Mouse (Mus musculus): Measurements from ENCODE around the gene Cd300a.

Cd300a gene

DNA sequence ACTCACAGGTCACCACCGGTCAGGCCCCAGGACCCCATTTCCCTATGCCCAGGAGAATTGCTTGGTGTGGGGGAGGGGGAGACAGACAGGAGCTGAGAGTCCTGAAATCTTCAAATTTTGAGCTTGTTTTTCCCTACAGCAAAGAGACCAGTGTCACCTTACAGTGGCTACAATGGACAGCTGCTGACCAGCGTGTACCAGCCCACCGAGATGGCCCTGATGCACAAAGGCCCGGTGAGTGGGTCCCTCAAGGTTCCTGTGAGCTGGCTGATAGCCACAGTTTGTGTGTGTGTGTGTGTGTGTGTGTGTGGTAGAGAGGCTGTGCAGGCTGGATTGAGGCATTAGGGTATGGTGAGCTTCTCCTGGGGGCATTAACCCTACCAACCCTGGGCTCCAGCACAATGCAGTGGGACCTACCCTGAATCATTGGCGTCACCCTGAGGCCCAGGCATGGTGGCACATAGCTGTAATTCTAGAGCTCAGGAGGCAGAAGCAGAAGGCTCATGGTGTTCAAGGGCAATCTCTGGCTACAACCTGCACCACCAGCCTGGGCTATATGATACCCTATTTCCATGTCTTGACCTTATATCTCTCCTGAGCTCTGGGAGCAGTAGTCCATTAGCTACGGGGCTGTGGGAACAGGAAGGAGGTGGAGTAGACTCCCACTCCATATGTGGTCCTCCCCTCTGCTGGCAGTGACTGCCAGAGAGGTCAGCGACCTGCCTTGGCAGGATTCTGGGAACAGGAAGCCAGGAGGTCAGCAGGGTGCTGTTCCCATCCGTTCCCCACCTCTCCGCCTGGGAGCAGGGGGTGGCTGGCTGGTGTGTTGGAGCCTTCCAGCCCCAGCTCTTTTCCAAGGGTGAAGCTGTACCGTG, 23.1 kb upstream of the Cd300a start:
- no peak for DNase-seq (ENCODE audit: low spot score)

DNA sequence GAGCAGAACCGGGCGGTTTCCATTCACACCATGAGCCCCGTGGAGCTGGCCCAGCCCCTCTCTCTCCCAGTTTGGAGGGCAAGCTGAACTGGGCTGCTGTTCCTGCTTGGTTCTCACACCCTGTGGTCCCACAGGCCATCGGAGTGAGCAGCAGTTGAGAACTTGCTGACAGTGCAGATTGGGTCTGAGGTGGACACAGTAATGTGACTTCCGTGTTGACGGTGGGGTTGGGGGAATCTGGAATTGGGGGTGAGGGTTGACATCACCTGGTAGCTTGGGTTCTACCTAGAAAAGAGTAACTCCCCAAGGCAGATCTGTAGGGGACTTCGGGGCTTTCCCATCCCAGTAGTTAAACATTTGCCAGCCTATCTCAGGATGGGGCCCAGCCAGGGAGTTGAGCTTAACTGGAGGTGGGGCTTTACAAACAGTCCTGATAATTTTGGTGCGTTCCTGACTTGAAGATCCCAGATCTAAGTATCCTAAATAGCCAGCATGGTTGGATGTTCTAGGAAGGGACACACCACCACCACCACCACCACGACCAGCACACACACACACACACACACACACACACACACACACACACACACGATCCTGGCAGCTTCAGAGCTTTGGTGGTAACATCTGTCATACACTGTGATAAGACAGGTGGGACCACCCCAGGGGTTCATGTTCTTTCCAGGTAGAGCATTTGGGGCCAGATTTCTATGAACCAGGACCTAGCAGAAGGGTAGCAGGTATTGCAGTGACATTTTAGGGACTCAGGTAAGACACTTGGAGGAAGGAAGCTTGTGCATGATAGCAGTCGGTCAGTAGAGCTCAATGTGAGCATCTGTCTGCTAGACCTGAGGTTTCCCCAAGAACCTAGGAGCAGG, 22.2 kb upstream of the Cd300a start:
- no peak for DNase-seq (ENCODE audit: low spot score)

DNA sequence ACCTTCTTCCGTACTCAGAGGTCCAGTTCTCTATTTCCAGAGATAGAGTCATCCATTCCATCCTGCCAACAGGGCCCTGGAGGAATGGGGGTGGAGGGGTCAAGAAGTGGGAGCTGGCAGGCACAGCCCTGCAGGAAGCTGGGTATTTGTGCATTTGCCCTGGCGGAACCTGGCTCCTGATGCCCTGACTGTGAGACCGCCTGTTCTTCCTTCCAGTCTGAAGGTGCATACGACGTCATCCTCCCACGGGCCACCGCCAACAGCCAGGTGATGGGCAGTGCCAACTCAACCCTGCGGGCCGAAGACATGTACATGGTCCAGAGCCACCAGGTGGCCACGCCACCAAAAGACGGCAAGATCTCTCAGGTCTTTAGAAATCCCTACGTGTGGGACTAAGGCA, 21.6 kb upstream of the Cd300a start:
- no peak for DNase-seq (ENCODE audit: low spot score)

DNA sequence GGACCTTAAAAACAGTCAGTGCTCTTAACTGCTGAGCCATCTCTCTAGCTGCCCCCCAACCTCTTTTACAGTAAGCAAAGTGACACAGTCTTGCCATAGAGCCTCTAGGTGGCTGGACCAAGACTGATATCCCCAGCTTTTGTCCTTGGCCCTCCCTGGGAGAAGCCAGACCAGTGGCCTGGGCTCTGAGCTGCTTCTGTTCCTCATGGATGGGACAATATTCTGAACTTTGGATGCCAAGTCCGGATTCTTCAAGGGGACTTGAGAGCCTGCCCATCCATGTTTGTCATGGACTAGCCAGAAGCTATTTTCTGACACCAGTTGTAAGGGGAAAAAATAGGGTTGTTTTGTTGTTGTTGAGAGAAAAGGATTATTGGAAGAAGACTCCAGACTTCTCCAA, 20.1 kb upstream of the Cd300a start:
- no peak for DNase-seq (ENCODE audit: low spot score)

DNA sequence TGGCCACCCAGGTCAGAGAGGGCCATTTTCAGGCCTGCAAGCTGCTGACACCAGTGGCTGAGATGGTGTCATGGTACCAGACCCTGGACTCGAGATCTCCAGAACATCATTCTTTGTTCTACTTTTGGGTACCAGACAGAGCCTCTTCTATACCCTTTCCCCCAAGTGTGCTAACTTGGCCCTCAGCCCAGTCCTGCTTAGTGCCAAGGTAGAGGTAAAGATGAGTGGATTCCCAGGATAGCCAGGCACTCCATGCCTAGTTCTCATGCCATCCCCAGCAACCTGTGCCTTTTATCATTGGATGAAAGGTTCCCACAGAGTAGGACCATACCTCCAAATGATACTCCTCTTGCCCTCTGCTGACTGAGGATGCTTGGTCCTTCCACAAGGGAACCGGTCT, 18.3 kb upstream of the Cd300a start:
- DNase-seq (ENCODE audit: low spot score), result no peak

DNA sequence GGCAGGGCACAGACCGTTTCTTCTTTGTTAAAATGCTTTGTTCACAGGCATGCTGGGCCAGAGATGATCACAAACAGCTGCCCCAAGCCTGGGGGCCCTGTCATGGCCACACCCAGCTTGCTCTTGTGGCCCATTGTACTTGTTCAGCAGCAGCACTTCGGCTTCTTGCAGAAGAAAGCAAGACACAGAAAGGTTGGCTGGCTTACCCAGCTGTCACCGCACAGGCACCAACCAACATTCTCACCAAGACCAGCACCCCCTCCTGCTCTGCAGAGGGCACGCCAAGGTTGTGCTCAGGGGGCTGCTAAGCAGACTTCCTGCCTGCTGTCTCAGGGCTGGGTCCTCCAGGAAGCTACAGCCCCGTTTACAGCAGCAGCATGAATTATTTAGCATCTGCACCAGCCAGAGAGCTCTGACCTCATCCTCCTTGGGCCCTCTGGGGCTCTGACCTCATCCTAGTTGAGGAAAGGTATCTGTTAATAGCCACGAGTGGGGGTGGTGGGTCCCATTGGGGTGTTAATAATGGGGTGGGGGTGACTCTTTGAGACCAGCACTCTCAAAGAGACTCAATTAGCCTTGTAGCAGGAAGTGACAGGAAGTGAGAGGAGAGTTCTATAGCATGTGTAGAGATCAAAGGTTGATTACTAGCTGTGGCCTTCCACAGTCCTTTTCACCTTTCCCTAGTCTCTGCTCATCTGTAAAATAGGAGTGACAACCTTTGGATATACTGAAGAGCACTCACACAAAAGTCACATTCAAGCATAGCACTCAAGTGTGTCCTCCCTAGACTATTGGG, 16.6 kb upstream of the Cd300a start:
- no peak for DNase-seq (ENCODE audit: low spot score)

DNA sequence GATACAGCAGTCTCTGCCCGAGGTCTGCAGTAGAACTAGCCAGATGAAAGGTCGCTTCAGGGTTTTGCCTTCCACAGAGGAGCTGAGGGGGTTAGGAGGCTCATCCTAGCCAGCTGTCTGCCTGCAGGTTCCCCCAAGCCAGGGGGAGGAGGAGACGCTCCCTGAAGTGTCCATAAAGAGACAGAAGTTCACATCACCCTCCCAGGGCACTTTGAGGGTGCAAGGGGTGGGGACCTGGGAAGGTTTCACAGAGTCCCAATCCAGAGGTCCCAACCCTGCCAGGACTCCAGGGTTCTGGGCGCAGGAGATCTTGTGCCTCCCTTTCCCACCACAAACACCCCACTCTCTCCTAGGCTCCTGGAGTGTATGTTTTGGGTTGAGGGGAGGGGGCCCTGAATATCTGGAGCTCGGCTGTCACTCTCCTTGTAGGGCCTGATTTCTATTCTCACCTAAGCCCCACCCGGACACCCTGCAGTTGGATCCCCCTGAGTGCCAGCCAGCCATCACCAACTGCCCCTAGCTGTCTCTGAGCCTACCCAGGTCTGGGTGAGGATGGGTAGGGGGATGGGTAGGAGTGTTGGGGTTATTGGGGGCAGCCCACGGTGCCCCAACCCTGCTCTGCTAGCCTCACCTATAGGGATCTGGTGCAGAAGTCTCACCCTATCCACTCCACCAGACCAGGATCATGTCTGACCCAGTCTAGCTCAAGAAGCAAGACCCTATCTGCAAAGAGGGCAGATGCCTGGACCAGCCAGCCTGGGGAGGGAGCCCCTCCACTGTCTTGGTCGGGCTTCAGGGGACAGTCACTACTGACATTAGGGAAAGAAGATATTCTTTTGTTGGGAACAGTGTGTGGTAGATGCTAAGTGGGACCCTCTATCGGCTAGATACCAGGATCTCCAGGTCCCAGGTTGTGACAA, 15.4 kb upstream of the Cd300a start:
- DNase-seq (ENCODE audit: low spot score), result no peak

DNA sequence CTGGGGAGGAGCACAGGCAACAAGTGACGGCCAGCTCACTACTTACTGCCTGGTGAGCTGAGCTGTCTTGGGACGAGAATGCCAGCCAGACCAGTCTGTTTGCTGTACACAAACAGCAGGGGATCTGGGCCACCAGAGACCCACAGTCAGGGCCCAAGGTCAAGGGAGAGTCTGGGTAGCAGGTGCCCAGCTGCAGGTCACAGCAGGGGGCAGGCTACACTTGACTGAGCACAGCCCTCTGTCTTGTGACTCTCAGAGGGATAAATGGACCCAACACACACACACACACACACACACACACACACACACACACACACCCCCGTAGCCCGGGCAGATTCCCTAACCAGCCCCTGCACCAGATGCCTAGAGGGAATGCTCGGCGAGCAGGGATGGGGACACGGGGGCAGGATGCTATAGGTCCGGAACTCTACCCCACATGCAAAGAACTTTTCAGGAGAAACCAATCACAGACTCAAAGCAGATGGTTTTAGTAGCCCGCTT, 14.5 kb upstream of the Cd300a start:
- DNase-seq (ENCODE audit: low spot score), result no peak

DNA sequence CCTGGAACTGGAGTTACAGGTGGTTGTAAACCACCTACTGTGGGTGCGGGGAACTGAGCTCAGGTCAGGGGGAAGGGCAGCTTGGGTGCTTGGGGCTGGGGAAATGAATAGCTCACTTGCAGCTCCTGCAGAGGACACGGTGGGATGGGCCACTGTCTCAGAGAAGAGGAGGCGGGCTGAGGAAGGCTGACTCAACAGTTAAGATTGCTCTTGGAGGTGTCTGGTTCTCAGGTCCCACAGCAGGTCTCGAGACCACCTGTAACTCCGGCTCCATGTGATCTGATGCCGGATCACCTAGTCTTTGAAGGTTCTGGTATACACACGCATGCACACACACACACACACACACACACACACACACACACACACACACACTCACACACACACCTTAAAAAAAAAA, 13.7 kb upstream of the Cd300a start:
- no peak for DNase-seq (ENCODE audit: low spot score)

DNA sequence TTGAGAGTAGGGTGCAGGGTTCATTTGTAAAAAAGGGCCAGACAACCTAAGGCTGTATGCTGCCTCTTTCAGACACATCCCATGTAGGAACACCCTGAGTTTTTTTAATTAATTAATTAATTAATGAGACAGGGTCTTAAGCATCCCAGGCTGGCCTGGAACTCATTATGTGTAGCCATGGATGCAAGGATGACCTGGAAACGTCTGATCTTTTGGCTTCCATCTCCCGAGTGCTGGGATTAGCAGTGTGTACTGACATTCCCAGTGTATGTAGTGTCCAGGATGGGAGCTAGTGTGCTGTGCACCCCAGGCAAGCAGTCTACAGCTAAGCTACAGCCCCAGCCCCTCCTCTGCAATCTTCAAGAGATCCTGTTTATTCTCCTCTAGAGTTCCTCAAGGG, 13.2 kb upstream of the Cd300a start:
- no peak for DNase-seq (ENCODE audit: low spot score)

DNA sequence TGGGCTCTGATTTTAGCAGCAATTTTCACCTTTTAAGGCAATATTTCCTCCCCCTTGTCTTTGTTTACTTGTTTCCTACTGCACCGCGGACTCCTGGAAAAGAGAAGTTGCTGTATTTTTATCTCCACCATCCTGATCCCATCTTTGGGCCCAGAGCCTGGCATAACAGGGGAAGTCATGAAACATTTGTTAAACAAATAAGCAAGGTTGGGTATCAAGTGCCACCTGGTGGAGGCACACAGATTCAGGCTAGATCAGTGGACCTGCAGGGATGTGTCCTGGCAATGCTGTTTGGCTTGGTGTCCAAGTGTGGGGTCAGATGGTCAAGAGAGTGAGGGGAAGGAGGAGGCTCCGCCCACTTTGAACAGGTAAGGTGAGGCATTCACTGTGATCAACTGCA, 12.7 kb upstream of the Cd300a start:
- DNase-seq (ENCODE audit: low spot score), result no peak

DNA sequence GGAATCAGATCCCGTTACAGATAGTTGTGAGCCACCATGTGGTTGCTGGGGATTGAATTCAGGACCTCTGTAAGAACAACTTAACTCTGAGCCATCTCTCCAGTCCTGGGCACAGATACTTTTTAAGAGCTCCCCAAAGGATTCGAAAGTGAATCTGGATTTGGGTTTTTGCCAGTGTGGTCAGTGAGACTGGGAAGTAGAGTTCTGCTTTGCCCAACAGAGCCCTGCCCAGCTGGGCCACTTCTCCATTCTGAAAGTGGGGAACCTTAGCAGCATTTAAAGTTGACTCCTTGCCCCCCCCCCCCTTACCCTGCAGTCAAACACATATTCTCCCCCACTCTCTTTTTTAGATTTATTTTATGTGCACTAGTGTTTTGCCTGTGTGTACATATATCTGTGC, 10.2 kb upstream of the Cd300a start:
- no peak for DNase-seq (ENCODE audit: low spot score)

DNA sequence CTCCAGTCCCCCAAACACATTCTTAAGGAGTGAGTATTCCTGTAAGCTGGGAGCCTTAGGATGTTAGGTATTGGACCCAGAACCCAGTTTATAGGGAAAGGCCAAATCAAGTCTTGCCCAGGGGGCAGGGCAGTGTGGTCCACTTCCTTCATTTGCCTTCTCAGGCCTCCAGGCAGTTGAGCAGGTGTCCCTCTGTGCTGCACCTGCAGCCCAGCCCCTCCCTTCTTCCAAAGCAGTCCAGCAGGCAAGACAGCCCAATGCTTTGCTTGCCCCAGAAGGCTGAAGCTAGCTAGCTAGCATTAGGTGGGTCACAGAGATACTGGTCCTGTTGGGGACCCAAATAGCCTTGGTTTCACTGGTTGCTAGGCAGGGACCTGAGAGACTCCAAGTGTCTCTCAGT, 9.7 kb upstream of the Cd300a start:
- DNase-seq (ENCODE audit: low spot score), result no peak

DNA sequence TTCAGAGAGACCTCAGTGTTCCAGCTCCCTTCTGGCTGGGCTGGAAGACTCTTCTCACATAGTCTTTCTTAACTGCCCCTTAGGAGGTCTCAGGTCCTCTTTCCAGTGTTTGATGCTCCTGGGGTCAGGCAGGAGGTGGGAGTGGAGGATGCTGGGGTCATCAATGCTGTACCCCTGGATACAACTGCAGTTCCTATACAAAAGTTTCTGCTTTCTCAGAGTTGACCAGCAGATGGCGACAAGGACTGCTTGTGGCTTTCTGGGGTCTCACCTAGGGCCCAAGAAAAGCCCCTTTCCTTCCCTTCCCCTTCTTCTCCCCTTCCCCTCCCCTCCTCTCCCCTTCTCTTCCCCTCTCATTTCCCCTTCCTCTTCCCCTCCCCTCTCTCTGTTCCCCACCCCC, 9.3 kb upstream of the Cd300a start:
- DNase-seq (ENCODE audit: low spot score), result no peak

DNA sequence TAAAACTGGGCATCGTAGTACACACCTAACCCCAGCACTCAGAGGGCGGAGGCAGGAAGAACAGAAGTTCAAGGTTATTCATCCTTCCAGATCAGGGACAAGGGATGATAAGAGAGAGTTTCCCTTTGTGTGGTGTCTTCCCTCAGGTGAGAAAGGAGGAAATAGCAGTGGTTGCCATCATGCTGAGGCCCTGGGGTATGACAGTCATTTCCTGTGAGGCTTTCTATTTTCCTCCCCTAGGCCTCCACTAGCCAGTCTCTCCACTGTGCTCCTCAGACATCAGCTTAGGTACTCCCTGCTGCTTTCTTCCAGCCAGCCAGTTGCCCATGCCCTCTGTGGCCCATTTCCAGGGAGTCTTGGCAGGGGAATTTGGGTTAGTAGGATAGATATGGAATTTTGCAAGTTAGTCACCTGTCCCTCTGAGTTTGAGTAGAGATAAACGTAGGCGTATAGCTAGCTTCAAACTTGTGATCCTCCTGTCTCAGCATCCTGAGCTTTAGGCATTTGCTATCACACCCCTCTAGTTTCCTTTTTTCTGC, 6.5 kb upstream of the Cd300a start:
- no peak for DNase-seq (ENCODE audit: low spot score)

DNA sequence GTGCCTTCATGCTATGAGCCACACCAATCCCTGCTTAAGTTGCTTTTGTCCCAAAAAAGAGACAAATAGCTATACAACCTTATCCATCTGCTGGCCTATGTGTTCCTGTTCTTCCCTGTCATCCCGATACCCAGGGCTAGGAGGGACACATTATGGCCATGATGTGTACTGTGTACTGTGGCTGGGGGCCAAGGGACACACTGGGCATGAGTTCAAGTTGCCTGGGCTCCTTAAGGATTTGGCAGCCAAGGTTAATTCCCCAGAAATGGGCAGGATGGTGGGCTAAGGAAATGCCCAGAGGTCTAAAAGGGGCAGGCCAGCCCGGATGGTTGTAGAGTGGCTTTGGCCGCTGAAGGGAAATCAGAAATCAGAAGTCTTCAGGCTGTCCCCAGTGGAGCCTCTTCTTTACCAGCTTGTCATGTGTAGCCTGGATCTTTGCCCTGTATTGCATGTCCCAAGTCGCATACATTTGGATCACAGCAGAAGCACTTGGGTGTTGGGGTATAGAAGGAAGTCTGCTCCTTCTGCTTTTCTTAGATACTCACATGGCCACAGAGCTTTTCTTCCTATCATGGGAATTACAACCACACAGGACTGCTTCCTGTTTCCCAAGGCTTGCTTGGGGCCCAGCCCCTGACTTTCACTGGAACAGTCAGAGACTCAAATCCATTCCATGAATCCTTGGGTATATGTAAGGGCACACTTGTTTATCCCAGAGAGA, 5.3 kb upstream of the Cd300a start:
- no peak for DNase-seq (ENCODE audit: low spot score)

DNA sequence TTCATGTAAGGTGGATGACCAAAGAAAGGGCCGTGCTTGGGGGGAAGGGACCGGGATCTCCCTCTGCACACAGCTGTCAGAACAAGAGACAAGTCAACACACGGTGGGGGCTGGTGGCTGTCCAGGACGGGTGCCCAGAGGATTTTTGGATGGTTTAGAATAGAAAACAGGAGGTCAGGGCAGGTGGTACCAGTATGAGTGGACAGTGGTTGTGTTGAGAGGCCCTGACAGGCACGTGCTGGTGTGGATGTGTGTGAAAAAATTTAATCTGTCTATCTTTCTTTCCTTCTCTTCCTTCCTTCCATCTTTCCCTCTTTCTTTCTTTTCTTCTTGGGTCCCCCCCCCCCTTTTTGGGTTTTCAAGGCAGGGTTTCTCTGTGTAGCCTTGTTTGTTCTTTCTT, 701 bp downstream of the Cd300a start:
- DNase-seq (ENCODE audit: low spot score), result no peak

DNA sequence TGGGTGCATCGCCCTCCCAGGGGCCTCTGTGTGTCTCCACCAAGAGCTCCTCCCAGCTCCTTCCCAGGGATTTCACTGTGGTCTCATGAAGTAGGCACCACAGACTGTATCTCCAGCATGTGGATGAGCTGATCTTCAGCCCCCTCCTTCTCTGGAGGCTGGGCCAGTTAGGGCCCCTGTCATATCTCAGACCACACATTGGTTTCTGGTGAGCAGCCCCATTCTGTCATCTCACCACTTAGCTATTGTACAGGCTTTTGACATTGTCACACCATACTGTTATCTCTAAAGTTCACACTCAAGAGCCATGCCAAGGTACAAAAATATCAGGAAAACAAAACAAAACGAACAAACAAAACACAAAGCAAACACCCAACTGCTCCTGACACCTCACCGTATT, 6.2 kb downstream of the Cd300a start:
- no peak for DNase-seq (ENCODE audit: low spot score)

DNA sequence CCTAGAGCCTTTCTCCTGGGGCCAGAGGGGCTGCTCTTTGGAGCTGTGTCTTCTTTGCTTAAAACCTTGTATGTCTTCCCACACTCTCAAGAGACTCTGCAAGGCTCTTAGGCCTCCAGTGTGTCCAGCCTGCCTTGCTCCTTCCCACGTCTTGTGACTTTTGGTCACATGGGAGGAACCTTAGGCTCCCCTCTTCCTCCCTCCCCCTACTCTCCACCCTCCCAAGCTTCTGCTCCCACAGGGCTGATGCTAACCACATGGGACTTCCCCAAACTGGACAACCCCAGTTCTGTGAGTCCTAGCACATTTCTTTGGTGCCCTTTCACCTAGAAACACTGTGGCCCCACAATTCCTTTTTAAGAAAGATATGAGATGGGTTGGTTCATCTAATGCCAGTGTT, 8.2 kb downstream of the Cd300a start:
- no peak for DNase-seq (ENCODE audit: low spot score)

DNA sequence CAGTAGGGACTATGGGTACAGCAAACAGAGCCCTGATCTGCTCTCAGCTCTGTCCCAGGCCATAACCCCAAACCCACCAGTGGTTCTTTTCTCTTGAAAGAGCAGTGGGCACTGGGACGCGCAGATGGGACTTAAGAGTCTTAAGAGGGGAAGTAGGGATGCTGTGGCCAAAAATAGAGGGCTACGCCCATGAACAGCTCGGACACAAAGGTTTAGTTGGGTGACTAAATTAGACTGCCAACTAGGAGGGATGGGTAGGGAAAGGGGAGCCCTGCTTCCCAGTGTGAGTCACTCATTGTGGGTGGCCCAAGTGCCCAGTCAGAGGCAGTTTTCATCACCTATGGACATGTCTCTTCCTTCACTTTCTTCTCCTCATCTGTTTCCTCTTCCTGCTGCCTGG, 13.4 kb downstream of the Cd300a start:
- DNase-seq (ENCODE audit: low spot score), result no peak
